Mouse (Mus musculus) layer of hippocampus, postnatal 10 days (tissue): ENCODE measurements around the gene Sema7a. TPM values are rescaled to one million over a fixed set of nuclear protein-coding genes. Genes with fewer than 3 reads are reported as not detected.

Experiments
- DNase-seq, 2 experiments: peaks; one replicate each; pipeline ENCODE4 v3.0.0; 2021; ENCODE audit warnings: low spot score in 2 of 2
- total RNA-seq, 2 experiments: library from RNA; stranded (reverse); gene quantifications; 2 replicates each; pipeline ENCODE4 v1.2.3; 2021

The Sema7a gene
- total RNA-seq, 2 experiments from 2014 or later: 100 to 104 TPM

GRCm38 (mm10) chr9:57975200-57975821 lies 35.4 kb downstream of the Sema7a start:
- DNase-seq: no peak

DNA sequence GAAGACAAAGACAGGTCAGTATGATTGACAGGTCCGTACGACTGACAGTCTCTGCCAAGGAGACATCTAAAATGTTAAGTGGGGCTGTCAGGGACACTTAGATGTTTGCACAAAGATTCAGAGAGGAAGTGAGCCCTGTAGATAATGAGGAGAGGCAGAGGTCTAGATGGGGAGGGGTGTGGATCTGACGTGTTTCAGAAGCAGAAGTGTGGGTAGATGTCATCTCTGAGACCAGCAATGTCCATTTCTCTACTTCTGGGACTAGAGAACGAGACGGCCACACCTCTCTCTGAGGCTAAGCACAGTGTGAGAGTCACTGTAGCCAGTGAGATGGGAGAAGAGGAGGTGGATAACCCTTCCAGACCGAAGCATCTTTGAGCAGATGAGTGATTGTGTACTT lies 38.1 kb downstream of the Sema7a start:
- no peak for DNase-seq

DNA sequence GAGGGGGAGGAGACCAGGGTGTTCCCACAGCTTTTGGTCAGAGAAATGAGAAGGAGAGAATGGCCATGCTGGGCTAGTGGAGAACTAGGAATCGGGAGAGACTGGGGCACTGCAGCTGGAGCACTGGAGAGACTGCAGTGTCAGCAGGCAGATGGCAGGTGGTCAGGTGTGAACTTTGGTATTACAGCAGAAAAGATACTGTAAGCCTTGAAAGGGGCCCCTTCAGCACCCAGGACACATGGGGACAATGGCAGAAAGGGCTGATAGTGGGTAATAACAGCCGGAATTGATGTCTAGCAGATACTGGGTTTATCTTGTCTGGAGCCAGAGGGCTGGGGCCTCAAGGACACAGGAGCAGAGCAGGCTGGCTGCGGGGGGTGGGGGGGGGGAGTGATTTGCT lies 38.9 kb downstream of the Sema7a start:
- DNase-seq: no peak

DNA sequence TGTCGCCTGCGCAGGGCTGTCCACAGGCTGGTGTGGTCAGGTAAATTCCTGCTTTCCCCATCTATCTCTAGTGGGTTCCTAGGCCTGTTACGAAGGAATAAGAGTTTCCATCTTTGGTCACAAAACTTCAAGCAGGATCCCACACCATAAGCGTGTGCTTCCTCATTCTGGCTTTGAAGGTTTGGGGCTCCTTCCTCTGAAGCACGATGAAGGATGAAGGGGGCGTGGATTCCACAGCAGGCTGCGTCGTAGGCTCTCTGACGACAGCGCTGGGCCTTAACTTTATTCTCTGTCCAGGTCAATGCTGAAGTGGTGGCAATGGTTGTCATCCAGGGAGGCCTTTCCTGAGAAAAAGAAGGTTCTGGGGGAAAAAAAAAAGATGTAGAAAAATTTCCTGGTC lies 40.7 kb downstream of the Sema7a start:
- no peak for DNase-seq

- no peak for DNase-seq
Measured at GRCm38 (mm10) chr9:57985304-57985703, 45.4 kb downstream of the Sema7a start.

DNA sequence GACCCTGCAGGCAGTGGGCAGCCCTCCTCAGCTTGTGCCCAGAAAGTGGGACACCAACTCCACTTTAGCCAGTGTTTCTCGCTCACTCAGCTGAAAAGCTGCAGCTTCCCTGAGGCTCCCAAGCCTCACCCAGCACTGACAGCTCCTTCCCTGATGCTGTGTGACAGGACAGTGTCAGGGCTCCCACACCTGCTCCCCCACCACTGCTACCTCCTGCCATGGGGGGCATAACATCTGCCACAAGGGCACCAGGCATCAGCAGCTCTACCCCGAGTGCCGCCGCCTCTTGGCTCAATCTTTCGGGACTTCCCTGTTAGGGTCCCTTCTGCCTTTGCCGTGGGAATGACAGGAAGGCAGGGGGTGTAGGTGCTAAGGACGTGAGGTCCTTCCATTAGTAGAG lies 46.4 kb downstream of the Sema7a start:
- DNase-seq: no peak

DNA sequence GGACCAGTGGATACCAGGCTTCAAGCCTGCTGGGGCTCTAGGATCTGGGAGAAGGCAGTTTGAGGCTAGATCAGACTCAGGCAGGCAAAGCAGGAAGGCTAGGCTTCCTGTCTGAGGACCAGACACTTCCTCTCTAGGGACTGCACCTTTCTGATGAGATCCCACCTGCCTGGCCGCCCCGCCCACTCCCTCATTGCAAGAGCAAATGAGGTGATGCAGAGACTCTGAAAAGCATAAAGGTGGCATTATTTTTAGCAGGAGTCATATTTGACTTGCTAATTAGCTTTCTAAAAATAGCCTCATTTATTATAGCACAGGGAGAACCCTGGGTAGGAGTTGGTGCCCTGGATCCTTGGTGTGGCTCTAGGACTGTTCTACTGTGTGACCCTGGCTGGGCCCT lies 48.2 kb downstream of the Sema7a start:
- no peak for DNase-seq

DNA sequence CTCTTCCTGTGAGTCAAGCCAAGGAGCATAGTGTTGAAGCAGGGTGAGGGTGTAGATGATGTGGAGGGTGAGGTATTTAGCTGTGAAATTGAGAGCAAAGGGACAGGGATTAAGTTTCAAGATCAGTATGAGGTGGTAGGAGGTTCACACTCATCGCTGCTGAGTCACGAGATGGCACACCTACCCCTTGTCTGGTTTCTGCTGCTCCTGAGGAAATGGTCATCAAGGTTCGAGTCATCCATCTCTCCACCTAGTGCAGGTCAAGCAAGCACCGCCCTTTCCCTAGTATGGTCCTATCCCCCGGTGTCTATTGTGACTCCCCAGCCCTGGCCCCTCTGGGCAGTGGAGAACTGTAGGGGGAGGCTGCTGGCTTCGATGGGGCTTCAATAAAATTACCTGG lies 49.4 kb downstream of the Sema7a start:
- no peak for DNase-seq

DNA sequence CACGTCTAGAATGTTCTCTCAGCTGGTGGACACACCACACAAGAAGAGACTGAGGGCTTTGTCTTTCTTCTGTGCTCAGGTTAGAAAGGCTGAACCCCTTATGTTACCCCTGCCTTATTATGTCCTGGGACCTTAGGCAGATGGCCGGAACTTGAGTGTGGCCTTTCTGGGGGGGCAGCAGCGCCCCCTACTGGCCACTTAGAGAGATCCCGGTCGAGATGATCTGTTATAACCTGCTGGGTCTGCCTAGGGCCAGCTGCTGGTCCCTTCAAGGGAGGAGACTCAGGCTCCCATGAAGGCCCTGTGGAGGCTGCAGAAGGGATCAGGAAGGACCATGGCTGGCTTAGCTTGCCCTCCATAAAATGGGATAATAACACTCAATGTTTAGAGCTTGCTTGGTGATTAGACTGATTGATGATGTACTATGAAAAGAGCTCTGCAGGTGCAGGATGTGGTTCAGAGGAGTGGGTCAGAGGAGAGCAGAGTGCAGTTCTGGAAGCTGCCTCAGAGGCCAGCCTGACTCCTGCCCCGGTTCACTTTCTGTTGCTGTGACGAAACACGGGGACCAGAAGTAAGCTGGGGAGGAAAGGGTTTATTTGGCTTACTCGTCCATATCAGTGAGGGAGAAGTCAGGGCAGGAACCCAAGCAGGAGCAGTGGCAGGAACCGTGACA lies 50.7 kb downstream of the Sema7a start:
- peak in 1 of 2 experiments; percentile 22 for DNase-seq

GRCm38 (mm10) chr9:57992060-57992459 lies 52.1 kb downstream of the Sema7a start:
- no peak for DNase-seq

- DNase-seq: no peak
Measured at GRCm38 (mm10) chr9:57992781-57993591, 53.1 kb downstream of the Sema7a start.

GRCm38 (mm10) chr9:57995282-57995681 lies 55.4 kb downstream of the Sema7a start:
- peak; percentile 41 to 57 for DNase-seq

GRCm38 (mm10) chr9:57997511-57998031 lies 57.7 kb downstream of the Sema7a start:
- no peak for DNase-seq

DNA sequence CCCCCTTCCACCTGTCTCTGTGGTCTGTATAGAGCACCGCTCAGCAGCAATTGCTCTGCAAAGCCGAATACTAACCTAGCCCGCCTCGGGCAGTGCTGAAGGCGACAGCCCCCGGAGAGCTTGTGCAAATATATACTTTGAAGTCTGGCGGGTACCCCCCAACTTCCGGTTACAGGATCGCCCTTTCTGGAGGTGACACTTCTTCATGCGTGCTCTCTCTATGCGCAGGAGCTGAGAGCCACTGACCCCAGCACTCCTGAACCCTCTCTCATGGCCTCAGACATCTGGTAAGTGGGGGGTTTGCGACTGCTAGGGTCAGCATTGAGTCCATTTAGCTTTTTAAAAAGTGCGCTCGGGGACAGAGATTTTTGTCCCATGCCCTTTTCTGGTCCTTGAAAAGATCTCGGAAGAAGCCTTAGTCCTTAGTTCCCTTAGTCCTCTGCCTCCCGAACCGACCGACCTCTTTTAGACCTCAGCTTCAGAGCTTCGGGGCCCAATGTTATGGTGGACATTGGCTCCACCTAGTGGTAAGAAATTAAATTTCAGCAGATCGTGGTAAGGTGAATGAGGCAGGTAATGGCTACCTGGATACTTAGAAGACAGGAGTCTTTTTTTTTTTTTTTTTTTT lies 58.2 kb downstream of the Sema7a start:
- DNase-seq: peak; percentile 49 to 57

- no peak for DNase-seq
Measured at GRCm38 (mm10) chr9:57998685-57999084, 58.8 kb downstream of the Sema7a start.

DNA sequence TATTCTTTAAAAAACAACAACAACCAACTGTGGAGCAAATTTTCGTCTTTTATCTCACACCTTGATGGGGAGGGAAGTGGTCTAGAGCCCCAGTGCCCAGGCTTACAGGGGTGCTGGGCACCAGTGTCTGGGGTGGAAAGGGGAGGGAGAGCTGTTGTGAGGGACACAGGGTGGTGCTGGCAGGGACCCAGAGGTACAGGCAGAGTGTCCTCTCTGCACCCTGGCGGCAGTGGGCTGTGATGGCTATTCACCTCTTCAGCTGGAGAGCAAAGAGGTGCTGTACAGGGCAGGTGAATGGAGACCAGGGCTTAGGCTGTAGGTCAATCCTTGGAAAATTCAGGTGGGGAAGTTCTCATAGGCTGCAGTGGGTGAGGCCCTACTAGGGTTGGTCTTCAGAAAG lies 59.8 kb downstream of the Sema7a start:
- DNase-seq: no peak

DNA sequence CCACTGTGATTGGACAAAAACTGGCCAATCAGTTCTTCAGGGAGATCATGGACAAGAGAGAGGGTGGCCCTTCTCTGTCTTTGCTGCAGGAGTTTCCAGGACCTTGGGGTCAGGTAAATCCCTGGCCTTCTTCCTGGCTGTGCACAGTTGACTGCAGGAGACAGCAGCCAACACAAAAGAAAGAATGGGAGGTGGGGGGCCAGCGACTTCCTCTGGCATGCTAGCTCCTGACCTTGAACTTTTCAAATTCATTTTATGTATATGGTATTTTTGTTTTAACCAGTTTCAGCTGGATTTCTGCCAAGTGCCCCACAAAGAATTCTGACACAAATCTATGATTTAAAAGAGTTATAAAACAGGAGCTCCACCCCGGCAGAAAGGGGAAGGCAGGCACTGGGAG lies 63.4 kb downstream of the Sema7a start:
- no peak for DNase-seq

GRCm38 (mm10) chr9:58005753-58006461 lies 66.0 kb downstream of the Sema7a start, which contains the start of gene Cyp11a1:
Cyp11a1 (plus strand) TSS chr9:58006411.
- DNase-seq: no peak

DNA sequence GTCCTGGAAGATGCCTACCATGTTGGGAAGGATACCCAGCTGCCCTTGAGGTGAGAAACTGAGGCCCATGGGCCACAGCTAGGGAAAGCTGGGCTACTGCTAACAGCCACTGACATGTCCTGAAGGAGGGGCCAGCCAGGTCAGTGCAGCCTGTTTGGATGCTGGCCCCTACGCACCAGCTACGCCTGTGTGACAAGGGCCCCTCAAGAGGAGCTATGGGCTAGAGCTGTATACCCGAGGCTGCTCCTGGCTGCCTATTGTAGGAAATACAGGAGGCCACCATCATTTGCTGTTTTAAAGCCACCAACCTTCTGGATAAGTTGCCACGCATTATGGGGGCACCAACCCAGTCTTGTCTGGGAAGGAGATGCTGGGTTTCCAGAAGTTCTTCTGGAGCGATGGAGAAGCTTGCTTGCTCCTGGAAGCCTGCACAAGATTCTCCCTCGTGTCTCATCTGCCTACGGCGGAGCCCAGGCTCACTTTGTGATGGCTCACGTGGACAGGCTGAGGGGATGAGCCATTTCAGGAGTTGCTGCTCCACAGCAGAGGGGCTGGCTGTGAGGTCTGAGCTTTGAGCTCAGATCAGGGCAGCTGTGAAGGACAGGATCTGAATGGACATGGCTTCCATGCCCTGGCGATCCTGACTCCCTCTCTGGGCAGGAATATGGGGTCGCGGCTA lies 68.6 kb downstream of the Sema7a start:
- DNase-seq: peak in 1 of 2 experiments; percentile 29

GRCm38 (mm10) chr9:58009015-58009362 lies 69.1 kb downstream of the Sema7a start:
- DNase-seq: peak; percentile 68 to 69
